ENCODE assay signal across 15 mouse cellular contexts in the genomic region with DNA sequence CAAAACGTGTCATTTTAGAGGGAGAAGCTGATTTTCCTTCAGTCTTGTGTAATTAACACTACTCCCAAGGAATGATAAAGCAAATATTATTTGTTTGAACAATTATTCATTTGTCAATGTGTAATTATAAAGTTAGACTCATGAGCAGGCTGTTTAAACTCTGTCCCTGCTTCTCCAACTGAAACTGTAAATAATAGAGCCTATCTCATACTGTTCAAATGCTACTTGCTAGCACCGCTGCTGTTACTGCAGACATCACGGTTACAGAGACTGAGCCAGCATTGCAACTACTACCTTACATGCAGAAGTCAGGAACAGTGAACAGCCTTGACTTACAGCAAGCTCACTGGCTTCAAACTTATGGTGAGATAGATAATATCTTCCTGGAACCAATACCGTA.
"Had no signal": no experiment of that assay in that cellular context is flagged by ENCODE, and none has a peak within 500 bp of the region (broad histone marks: within the 10 kb centered on the region; RNA-seq: fewer than 3 reads in every experiment).

No protein-coding gene starts in this region.

- H3K36me3 ChIP-seq: neural tube, embryonic 12.5 days; neural tube, embryonic 13.5 days; neural tube, embryonic 15.5 days had no signal

- H3K27ac ChIP-seq: neural tube, embryonic 12.5 days; neural tube, embryonic 13.5 days; neural tube, embryonic 15.5 days had no signal

- DNase-seq: retina, postnatal 1 day; right cerebral cortex, adult 18-20 months; right cerebral cortex, postnatal 14 days; right cerebral cortex, postnatal 25 days; right cerebral cortex, postnatal 4 days; spleen, adult 18-20 months; thymus, adult 18-20 months; thymus, adult 2 months; thymus, postnatal 14 days; thymus, postnatal 25 days; thymus, postnatal 36 days; thymus, postnatal 4 days had no signal

- H3K9me3 ChIP-seq: neural tube, embryonic 12.5 days; neural tube, embryonic 13.5 days; neural tube, embryonic 15.5 days had no signal

- H3K4me3 ChIP-seq: neural tube, embryonic 12.5 days; neural tube, embryonic 13.5 days; neural tube, embryonic 15.5 days had no signal

- H3K9ac ChIP-seq: neural tube, embryonic 12.5 days; neural tube, embryonic 13.5 days; neural tube, embryonic 15.5 days had no signal

- H3K4me1 ChIP-seq: neural tube, embryonic 12.5 days; neural tube, embryonic 13.5 days; neural tube, embryonic 15.5 days had no signal

- H3K4me2 ChIP-seq: neural tube, embryonic 12.5 days; neural tube, embryonic 13.5 days; neural tube, embryonic 15.5 days had no signal

- H3K27me3 ChIP-seq: neural tube, embryonic 12.5 days; neural tube, embryonic 13.5 days; neural tube, embryonic 15.5 days had no signal
